Mouse (Mus musculus): ENCODE results near the gene Ice2. TPM values are rescaled to one million over a fixed set of nuclear protein-coding genes. Genes with fewer than 3 reads are reported as not detected.

Gene Ice2
- polyA plus RNA-seq, 1 experiment: 2.0 TPM

- Histone ChIP-seq H3K36me3 (ENCODE audit: control insufficient read depth, insufficient read depth) (peaks cover 58% of the 10 kb centered on the region), H3K79me2 (ENCODE audit: control insufficient read depth, insufficient read depth) (peaks cover 34% of the 10 kb centered on the region), H3K27me3 (ENCODE audit: control insufficient read depth, insufficient read depth, insufficient read length) (no peaks in the 10 kb centered on the region), H3K4me3 (no peak overlapping the region), H3ac (ENCODE audit: control insufficient read depth, insufficient read length) (no peak overlapping the region), H3K4me2 (ENCODE audit: low read depth) (no peak overlapping the region)
- TF ChIP-seq MYOG (IDR thresholded peaks at IDR 0.05; ENCODE audit: control insufficient read depth in 1 of 3, insufficient read depth in 1 of 3, insufficient read length in 2 of 3, low read depth in 2 of 3) (no peak), E2F4 (IDR thresholded peaks at IDR 0.05; ENCODE audit: insufficient read depth) (no peak), TCF12 (IDR thresholded peaks at IDR 0.05; ENCODE audit: insufficient read depth, poor library complexity, severe bottlenecking) (no peak)
These were observed 79.6 kb downstream of the Ice2 start for GRCm38 (mm10) chr9:69477195-69477823.

GRCm38 (mm10) chr9:69477824-69478222, 80.1 kb downstream of the Ice2 start:
- Histone ChIP-seq H3K36me3 (ENCODE audit: control insufficient read depth, insufficient read depth) (peaks cover 62% of the 10 kb centered on the region), H3K79me2 (ENCODE audit: control insufficient read depth, insufficient read depth) (peaks cover 36% of the 10 kb centered on the region), H3K4me2 (ENCODE audit: low read depth) (no peak overlapping the region), H3K4me3 (no peak overlapping the region), H3ac (ENCODE audit: control insufficient read depth, insufficient read length) (no peak overlapping the region), H3K27me3 (ENCODE audit: control insufficient read depth, insufficient read depth, insufficient read length) (no peaks in the 10 kb centered on the region)
- TF ChIP-seq CEBPB (IDR thresholded peaks at IDR 0.05; ENCODE audit: insufficient read depth, poor library complexity, severe bottlenecking): peak; percentile 60; the same call in 1 of the 2 replicates
- TF ChIP-seq USF1 (IDR thresholded peaks at IDR 0.05; ENCODE audit: low read depth): no peak
- TF ChIP-seq POLR2AphosphoS2 (IDR thresholded peaks at IDR 0.05; ENCODE audit: insufficient read length, low read depth): peak; percentile 5

GRCm38 (mm10) chr9:69480344-69480743, 82.6 kb downstream of the Ice2 start:
- H3K27me3 ChIP-seq (ENCODE audit: control insufficient read depth, insufficient read depth, insufficient read length): no peaks in the 10 kb centered on the region
- TF ChIP-seq POLR2AphosphoS2 (IDR thresholded peaks at IDR 0.05; ENCODE audit: insufficient read length, low read depth): no peak
- TF ChIP-seq TCF12 (IDR thresholded peaks at IDR 0.05; ENCODE audit: insufficient read depth, poor library complexity, severe bottlenecking): no peak
- TF ChIP-seq SRF (IDR thresholded peaks at IDR 0.05; ENCODE audit: control insufficient read depth, insufficient read length, low read depth): no peak
- no peak for TF ChIP-seq E2F4 (IDR thresholded peaks at IDR 0.05; ENCODE audit: insufficient read depth)
- no peak for TF ChIP-seq TCF3 (IDR thresholded peaks at IDR 0.05; ENCODE audit: insufficient read length, low read depth)
- no peak for TF ChIP-seq MYOD1 (IDR thresholded peaks at IDR 0.05; ENCODE audit: control insufficient read depth in 1 of 3, insufficient read length in 2 of 3, low read depth in 2 of 3)
- TF ChIP-seq MYOG (IDR thresholded peaks at IDR 0.05; ENCODE audit: control insufficient read depth in 1 of 3, insufficient read depth in 1 of 3, insufficient read length in 2 of 3, low read depth in 2 of 3): no peak
- no peak for TF ChIP-seq CEBPB (IDR thresholded peaks at IDR 0.05; ENCODE audit: insufficient read depth, poor library complexity, severe bottlenecking)
- no peak for TF ChIP-seq USF1 (IDR thresholded peaks at IDR 0.05; ENCODE audit: low read depth)
- no peak for TF ChIP-seq MAX (IDR thresholded peaks at IDR 0.05; ENCODE audit: low read depth)
- TF ChIP-seq POLR2A (IDR thresholded peaks at IDR 0.05; ENCODE audit: insufficient read length, low read depth): no peak
- no peak for TF ChIP-seq REST (IDR thresholded peaks at IDR 0.05; ENCODE audit: insufficient read depth, insufficient read length)

More at GRCm38 (mm10) chr9:69480344-69480743, 82.6 kb downstream of the Ice2 start:
- Histone ChIP-seq H3K4me2 (ENCODE audit: low read depth) (no peak overlapping the region), H3K4me3 (no peak overlapping the region), H3ac (ENCODE audit: control insufficient read depth, insufficient read length) (no peak overlapping the region), H3K79me2 (ENCODE audit: control insufficient read depth, insufficient read depth) (peaks cover 13% of the 10 kb centered on the region), H3K36me3 (ENCODE audit: control insufficient read depth, insufficient read depth) (peaks cover 64% of the 10 kb centered on the region)

Other genes with a start within 250 kb of the Ice2 start
- 1,009 TPM for gene Anxa2, start 55.7 kb downstream of the Ice2 start, polyA plus RNA-seq (2012; fragmentation: generic; extraction: Trizol)

Data from myocyte (in vitro differentiated cells).